Mouse (Mus musculus) liver, embryonic 14.5 days (tissue): ENCODE data around the gene Cnnm2. TPM values are rescaled to one million over a fixed set of nuclear protein-coding genes. Genes with fewer than 3 reads are reported as not detected.

Experiments used
- ATAC-seq: fragments of 200-750 bp; cut with Nextera tagmentation; 2 replicates; pipeline ENCODE4 v1.8.0; 2017; ENCODE audit warnings: moderate number of reproducible peaks, mild to moderate bottlenecking, moderate library complexity; ENCODE audit not compliant: insufficient read depth
- DNase-seq, 3 experiments: peaks; one replicate each; pipeline ENCODE4 v3.0.0-alpha.2; 2012 to 2013; ENCODE audit warnings: low read depth in 3 of 3, low spot score in 3 of 3
- H3K27ac ChIP-seq: fragments of 300-500 bp; sonication (generic); 2 replicates; pipeline ENCODE4 v1.5.1; 2014; ENCODE audit warnings: moderate library complexity, mild to moderate bottlenecking, control low read depth, inconsistent platforms
- H3K27me3 ChIP-seq: fragments of 300-500 bp; sonication (generic); 2 replicates; pipeline ENCODE4 v1.6.1; 2014; ENCODE audit warnings: mild to moderate bottlenecking, low read length, moderate library complexity; ENCODE audit not compliant: control insufficient read depth, insufficient read depth
- H3K36me3 ChIP-seq: fragments of 300-500 bp; sonication (generic); replicated peaks from 2 replicates; pipeline ENCODE4 v1.6.1; 2014; ENCODE audit warnings: low read depth; ENCODE audit not compliant: control insufficient read depth, insufficient read depth
- H3K4me1 ChIP-seq, 2 experiments: fragments of 200-500 bp in 1 of 2; fragments of 300-500 bp in 1 of 2; sonication (generic) in 1 of 2; replicated peaks; 2 replicates each; pipeline ENCODE4 v1.6.1; 2012 to 2014; ENCODE audit warnings: antibody characterized with exemption in 1 of 2, inconsistent platforms in 1 of 2, low read length in 1 of 2; ENCODE audit not compliant: control insufficient read depth in 2 of 2, insufficient read depth in 2 of 2
- H3K4me2 ChIP-seq: fragments of 300-500 bp; sonication (generic); 2 replicates; pipeline ENCODE4 v1.6.1; 2014; ENCODE audit warnings: low read depth, mild to moderate bottlenecking, control low read depth, moderate library complexity
- H3K4me3 ChIP-seq, 2 experiments: fragments of 200-500 bp in 1 of 2; fragments of 300-500 bp in 1 of 2; sonication (generic) in 1 of 2; 2 replicates each; pipeline ENCODE4 v1.5.1; 2012 to 2014; ENCODE audit warnings: low read depth in 2 of 2, low read length in 2 of 2, mild to moderate bottlenecking in 2 of 2, control low read depth in 1 of 2, inconsistent platforms in 1 of 2, moderate library complexity in 1 of 2; ENCODE audit not compliant: insufficient read depth in 1 of 2
- H3K9ac ChIP-seq: fragments of 300-500 bp; sonication (generic); replicated peaks from 2 replicates; pipeline ENCODE4 v1.6.1; 2014; ENCODE audit warnings: mild to moderate bottlenecking, control low read depth, moderate library complexity
- H3K9me3 ChIP-seq: fragments of 300-500 bp; sonication (generic); 2 replicates; pipeline ENCODE4 v1.6.1; 2016; ENCODE audit warnings: low read length, mixed read lengths; ENCODE audit not compliant: control insufficient read depth
- CTCF ChIP-seq: IDR thresholded peaks from 2 replicates; pipeline ENCODE4 v1.5.1; 2016; ENCODE audit warnings: antibody characterized with exemption, low read depth, control low read depth
- EP300 ChIP-seq: IDR thresholded peaks from 2 replicates; pipeline ENCODE4 v1.6.1; 2016; ENCODE audit warnings: antibody characterized with exemption, low read depth
- WGBS: fragments of 180-500 bp; shearing (Covaris S2); extraction: QIAGEN DNeasy Blood & Tissue Kit; methylation state at CpG from one replicate; pipeline ENCODE4 v1.1.7; 2014; ENCODE audit not compliant: insufficient replicate concordance; 5-methylcytosine and 5-hydroxymethylcytosine counted together
- polyA plus RNA-seq, 2 experiments: library from polyadenylated mRNA; depleted of rRNA in 1 of 2; stranded (reverse) in 1 of 2; unstranded in 1 of 2; fragments of >200 nt; fragmentation: Nextera tagmentation in 1 of 2; extraction: Ambion mirVana in 1 of 2; gene quantifications; 2 replicates each; pipeline versions ENCODE4 v1.2.1 to v1.2.3; 2012 to 2014

Cnnm2 gene
- polyA plus RNA-seq, 2 experiments: 1.5 to 1.7 TPM

DNA sequence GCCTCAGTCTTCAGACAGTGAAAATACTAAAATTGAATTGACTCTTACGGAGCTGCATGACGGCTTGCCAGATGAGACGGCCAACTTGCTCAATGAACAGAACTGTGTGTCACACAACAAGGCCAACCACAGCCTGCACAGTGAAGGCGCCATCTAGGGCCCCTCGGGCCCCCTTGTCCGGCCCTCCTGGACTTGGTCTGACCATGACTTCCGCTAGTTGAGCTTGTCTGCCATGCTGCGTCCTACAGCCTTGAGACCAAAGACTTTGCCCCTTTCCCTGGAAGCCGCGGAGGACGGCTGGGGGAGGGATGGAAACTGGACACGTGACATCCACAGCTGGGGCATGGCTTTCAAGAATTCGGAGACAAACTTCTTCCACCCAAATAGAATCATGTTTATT, 116.5 kb downstream of the Cnnm2 start:
- no peak for DNase-seq
- TF ChIP-seq EP300: no peak
- Histone ChIP-seq H3K9ac (no peak overlapping the region), H3K4me1 (0 out of 4 replicates have a peak, but pooled peaks cover 0 to 2% of the 10 kb centered on the region in 2 experiments), H3K4me3 (no peak overlapping the region), H3K27ac (no peak overlapping the region), H3K9me3 (no peaks in the 10 kb centered on the region), H3K4me2 (no peak overlapping the region), H3K36me3 (no peaks in the 10 kb centered on the region; the same call in 1 of the 2 replicates), H3K27me3 (no peaks in the 10 kb centered on the region)
- ATAC-seq: no peak
- 81% methylated on average over 13 of the region's 13 CpGs for WGBS

DNA sequence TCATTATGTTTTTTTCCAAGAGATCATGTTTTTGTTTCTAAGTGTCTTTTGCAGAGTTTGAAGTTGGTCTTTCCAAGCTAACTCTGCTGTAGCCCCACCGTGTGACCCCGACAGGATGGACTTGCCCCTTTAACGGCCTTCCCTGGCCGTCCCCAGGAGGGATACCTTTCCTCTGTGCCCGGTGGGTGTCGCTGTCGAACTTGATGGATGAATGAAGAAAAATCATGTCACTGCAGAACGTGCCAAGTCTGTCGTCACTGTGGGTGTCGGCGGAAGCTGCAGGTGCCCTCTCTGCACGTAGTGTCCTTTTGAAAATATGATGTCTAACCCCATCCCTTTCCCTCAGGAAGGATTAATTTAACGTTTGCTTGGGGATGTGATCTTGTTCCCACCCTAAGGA, 117.0 kb downstream of the Cnnm2 start:
- 52% methylated on average over 13 of the region's 13 CpGs for WGBS
- Histone ChIP-seq H3K27me3 (no peaks in the 10 kb centered on the region), H3K4me1 (0 out of 4 replicates have a peak, but pooled peaks cover 0 to 2% of the 10 kb centered on the region in 2 experiments), H3K36me3 (no peaks in the 10 kb centered on the region; the same call in 1 of the 2 replicates), H3K4me2 (no peak overlapping the region), H3K9me3 (no peaks in the 10 kb centered on the region), H3K27ac (no peak overlapping the region), H3K4me3 (no peak overlapping the region), H3K9ac (no peak overlapping the region)
- no peak for DNase-seq
- TF ChIP-seq CTCF: peak; percentile 72
- TF ChIP-seq EP300: no peak
- no peak for ATAC-seq

DNA sequence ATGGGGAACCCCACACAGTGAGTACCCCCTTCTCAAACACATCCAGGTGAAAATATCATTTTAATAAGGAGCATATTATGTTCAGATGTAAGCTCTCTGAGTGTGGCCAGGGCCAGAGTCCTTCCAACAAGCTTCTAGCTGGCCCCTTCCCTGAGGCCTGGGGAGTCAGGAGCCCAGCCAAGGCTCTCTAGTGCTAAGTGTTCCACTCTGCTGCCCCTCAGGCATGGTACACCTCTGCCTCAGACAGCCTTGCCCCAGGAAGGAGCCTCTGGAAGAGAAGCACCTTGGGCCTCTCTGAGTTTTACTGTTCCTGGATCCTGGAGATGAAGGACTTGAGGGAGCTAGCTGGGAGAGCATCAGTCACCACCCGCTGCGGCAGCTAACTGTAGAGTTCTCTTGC, 118.5 kb downstream of the Cnnm2 start:
- no peak overlapping the region for H3K4me2 ChIP-seq
- no peaks in the 10 kb centered on the region for H3K9me3 ChIP-seq
- no peak overlapping the region for H3K27ac ChIP-seq
- ATAC-seq (no peak), DNase-seq (no peak)
- no peak overlapping the region for H3K9ac ChIP-seq
- peaks cover 2% of the 10 kb centered on the region for H3K36me3 ChIP-seq
- TF ChIP-seq CTCF: no peak
- no peak for TF ChIP-seq EP300
- 0 out of 4 replicates have a peak, but pooled peaks cover 0 to 2% of the 10 kb centered on the region in 2 experiments for H3K4me1 ChIP-seq
- WGBS: 98% methylated on average over 2 of the region's 2 CpGs
- no peak overlapping the region for H3K4me3 ChIP-seq
- H3K27me3 ChIP-seq: no peaks in the 10 kb centered on the region

DNA sequence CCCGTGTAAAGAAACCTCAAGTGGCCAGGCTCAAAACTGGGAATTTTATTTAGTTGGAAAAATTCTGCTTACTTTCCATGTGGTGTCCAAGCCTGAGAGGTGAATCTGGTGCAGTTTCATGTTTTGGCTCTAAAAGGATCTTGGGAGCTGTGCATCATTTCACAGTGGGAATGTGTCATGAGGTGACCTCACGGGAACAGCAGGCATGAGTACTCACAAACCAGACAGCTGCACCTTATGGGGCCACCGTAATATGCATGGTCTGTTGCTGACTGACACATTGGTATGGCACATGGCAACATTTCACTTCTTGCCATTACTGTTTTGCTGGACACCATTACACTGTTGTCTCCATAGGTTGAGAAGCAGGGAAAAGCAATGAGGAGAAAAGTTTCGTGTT, 124.0 kb downstream of the Cnnm2 start:
- no peak overlapping the region for H3K4me3 ChIP-seq
- H3K27me3 ChIP-seq: no peaks in the 10 kb centered on the region
- H3K4me1 ChIP-seq: peaks cover 0 to 10% of the 10 kb centered on the region in 2 experiments; a peak in 2 of 4 replicates
- 85% methylated on average over 4 of the region's 4 CpGs for WGBS
- H3K36me3 ChIP-seq: peaks cover 44% of the 10 kb centered on the region
- no peaks in the 10 kb centered on the region for H3K9me3 ChIP-seq
- TF ChIP-seq EP300 (no peak), CTCF (no peak)
- no peak overlapping the region for H3K27ac ChIP-seq
- no peak for DNase-seq
- no peak overlapping the region for H3K9ac ChIP-seq
- no peak for ATAC-seq
- H3K4me2 ChIP-seq: no peak overlapping the region

DNA sequence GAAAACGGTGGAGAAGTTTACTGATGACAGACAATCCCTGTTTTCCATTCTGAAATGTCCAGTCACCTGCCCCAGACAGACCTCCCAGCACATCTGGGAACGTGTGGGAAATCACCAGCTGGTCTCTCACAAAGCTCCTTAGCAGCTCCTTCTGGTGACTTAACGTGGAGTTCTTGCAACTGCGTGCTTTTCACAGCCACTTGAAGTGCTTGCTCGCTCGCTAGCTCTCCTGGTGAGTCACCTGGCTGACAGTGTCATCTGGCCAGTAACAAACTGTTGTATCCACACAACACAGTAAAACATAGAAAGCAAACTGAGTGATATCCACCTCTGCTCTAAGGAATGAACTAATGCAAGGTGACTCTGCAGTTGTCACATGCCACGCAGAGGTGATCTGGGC, 125.4 kb downstream of the Cnnm2 start:
- H3K9ac ChIP-seq: no peak overlapping the region
- 87% methylated on average over 7 of the region's 7 CpGs for WGBS
- H3K27me3 ChIP-seq: no peaks in the 10 kb centered on the region
- H3K4me2 ChIP-seq: no peak overlapping the region
- H3K36me3 ChIP-seq: peaks cover 55% of the 10 kb centered on the region
- H3K27ac ChIP-seq: no peak overlapping the region
- H3K9me3 ChIP-seq: no peaks in the 10 kb centered on the region
- H3K4me3 ChIP-seq: no peak overlapping the region
- TF ChIP-seq CTCF (no peak), EP300 (no peak)
- peaks cover 0 to 10% of the 10 kb centered on the region in 2 experiments; a peak in 2 of 4 replicates for H3K4me1 ChIP-seq
- no peak for DNase-seq
- ATAC-seq: no peak
